Mouse (Mus musculus): ENCODE data around the gene Mrps18b.

The Mrps18b gene

GRCm38 (mm10) chr17:35874721-35875120 lies 41.5 kb downstream of the Mrps18b start:
- DNase-seq (ENCODE audit: low spot score in 2 of 2): no peak

- peak; percentile 86 to 92 for DNase-seq (ENCODE audit: low spot score in 2 of 2)
Measured at GRCm38 (mm10) chr17:35873774-35874519, 42.2 kb downstream of the Mrps18b start.

- no peak for DNase-seq (ENCODE audit: low spot score in 2 of 2)
Measured at GRCm38 (mm10) chr17:35870884-35871696, 45.1 kb downstream of the Mrps18b start.

- DNase-seq (ENCODE audit: low spot score in 2 of 2): no peak
Measured at GRCm38 (mm10) chr17:35870151-35870883, 45.9 kb downstream of the Mrps18b start.

- no peak for DNase-seq (ENCODE audit: low spot score in 2 of 2)
Measured at GRCm38 (mm10) chr17:35869346-35870067, 46.7 kb downstream of the Mrps18b start.

GRCm38 (mm10) chr17:35868961-35869345 lies 47.2 kb downstream of the Mrps18b start:
- no peak for DNase-seq (ENCODE audit: low spot score in 2 of 2)

GRCm38 (mm10) chr17:35868165-35868820 lies 47.9 kb downstream of the Mrps18b start:
- no peak for DNase-seq (ENCODE audit: low spot score in 2 of 2)

- no peak for DNase-seq (ENCODE audit: low spot score in 2 of 2)
Measured at GRCm38 (mm10) chr17:35866911-35867890, 49.0 kb downstream of the Mrps18b start.

- peak; percentile 69 to 70 for DNase-seq (ENCODE audit: low spot score in 2 of 2)
Measured at GRCm38 (mm10) chr17:35866281-35866831, 49.8 kb downstream of the Mrps18b start.

DNA sequence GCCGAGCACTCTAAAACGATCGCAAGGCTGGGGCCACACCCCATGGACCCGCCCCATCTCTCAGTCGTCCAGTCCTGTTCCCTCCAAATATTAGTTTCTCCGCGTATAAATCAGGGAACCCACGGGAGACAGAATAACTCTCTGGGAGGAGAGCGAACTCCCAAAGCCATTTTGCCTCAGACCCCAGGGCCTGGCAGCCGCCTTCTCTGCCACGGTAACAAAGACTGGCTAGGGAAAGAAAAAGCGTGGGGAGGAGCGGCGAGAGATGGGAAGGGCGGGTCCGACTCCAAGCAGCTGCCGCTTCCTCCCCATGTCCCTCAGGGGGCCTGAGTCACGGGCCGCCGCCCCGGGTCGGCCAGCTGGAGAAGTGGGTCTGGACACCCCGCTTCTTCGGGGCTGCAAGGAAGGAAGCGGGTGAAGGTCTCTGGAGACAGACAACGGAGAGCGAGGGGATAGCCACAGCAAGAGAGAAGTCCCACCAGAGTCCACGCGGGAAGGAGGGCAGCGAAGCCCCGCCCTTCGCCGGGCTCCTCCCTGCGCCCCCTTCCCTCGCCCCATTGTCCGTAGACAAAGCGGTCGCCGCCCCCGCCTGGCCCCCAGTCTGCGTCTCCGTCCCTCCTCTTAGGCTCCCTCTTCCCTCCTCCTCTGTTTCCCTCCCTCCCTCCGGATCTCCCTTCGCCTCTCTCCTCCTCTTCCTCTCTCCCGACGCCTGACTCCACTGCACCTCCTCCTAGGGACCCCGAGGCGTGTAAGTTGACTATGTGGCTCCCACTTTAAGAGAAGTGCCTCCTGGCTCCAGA lies 50.5 kb downstream of the Mrps18b start, which contains the start of gene Ppp1r18:
Gene Ppp1r18 (plus strand): TSS at position 113 of the 800 bp plus-strand sequence.
- peak; percentile 81 to 83 for DNase-seq (ENCODE audit: low spot score in 2 of 2)

DNA sequence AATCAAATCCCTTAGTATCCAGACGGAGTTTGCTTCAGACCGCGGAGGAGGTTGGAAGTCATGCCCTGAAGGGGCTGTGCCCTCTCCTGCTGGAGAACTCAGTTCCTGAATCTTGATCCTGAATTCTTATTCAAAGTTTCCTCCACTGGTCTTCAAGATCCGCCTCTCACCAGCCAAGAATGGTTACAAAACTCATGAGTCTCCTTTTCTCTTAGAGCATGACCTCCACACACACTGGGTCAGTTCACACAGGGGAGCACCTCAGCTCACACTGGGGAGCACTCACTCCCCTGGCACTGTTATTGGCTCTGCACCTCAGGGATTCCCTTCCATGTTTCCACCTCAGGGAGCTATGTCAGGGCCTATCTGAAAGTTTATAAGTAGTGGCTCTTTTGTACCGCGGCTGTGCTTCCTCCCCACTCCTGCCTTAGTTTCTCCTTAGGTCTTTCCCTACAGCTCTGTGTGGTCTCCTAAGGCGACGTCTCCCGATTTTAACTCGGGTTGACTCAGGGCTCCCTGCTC lies 51.3 kb downstream of the Mrps18b start:
- no peak for DNase-seq (ENCODE audit: low spot score in 2 of 2)

DNA sequence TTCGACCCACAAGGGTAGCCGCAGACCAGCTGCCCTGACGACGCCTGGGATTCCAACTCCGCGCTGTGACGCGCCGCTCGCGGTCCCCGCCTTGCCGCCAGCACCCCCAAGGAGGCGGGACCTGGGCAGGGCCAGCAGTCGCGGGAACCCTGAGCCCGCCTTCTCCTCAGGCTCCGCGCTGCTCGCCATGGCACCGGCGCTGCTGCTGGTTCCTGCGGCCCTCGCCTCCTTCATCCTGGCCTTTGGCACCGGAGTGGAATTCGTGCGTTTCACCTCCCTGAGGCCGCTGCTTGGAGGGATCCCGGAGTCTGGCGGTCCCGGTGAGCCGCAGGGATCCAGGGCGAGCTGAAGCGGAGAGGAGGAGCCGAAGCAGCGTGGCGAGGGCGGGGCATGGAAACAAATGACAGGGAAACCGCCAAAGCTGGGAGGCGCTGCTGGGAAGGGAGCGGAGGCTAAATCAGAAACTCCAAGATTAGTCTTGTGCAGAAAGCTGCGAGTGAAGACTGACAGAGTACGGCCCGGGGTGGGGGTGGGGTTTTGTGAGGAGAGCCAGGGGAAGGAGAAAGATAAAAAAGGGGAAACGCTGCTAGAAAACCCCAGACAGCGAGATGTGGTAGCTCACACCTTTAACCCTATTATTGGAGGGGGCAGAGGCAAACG lies 54.9 kb downstream of the Mrps18b start, which contains the start of gene Nrm:
Gene Nrm (plus strand): TSS at position 121 of the 660 bp plus-strand sequence.
- DNase-seq (ENCODE audit: low spot score in 2 of 2): peak; percentile 87 to 89

DNA sequence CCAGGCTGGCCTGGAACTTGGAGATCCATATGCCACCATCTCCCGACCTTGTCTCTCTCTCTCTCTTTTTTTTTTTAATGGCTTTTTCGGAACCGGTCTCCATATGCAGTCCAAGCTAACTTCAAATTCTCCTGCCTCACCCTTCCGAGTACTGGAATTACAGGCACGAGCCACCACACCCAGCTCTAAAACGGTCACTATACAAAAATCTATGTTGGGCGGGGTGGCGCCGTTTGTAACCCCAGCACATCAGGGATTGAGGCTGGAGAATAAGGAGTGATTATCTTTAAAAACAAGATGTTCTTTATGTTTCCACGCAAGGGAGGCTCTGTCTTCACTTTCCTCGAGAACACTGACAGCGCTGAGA lies 55.4 kb downstream of the Mrps18b start:
- no peak for DNase-seq (ENCODE audit: low spot score in 2 of 2)
